Mouse (Mus musculus) cerebellum, postnatal 36 days (tissue): ENCODE results near the gene Cox19.

Experiments used
- DNase-seq, 2 experiments: peaks; one replicate each; pipeline ENCODE4 v3.0.0; 2021 to 2022; ENCODE audit warnings: mixed read lengths in 2 of 2

Gene Cox19

GRCm38 (mm10) chr5:139326986-139327633, 24.1 kb downstream of the Cox19 start:
- DNase-seq = no peak

- peak; percentile 48 to 55 for DNase-seq
These were observed 25.0 kb downstream of the Cox19 start for GRCm38 (mm10) chr5:139326111-139326696.

GRCm38 (mm10) chr5:139325395-139325966, 25.7 kb downstream of the Cox19 start, which contains the start of gene Adap1:
Adap1 (minus strand) TSS chr5:139325622.
- DNase-seq = peak; percentile 68 to 77

GRCm38 (mm10) chr5:139324691-139325394, 26.4 kb downstream of the Cox19 start:
- peak; percentile 75 to 81 for DNase-seq

GRCm38 (mm10) chr5:139324045-139324491, 27.1 kb downstream of the Cox19 start:
- peak; percentile 40 to 55 for DNase-seq

GRCm38 (mm10) chr5:139323260-139323924, 27.8 kb downstream of the Cox19 start:
- peak; percentile 51 to 60 for DNase-seq

GRCm38 (mm10) chr5:139321331-139321730, 29.9 kb downstream of the Cox19 start:
- DNase-seq = no peak

GRCm38 (mm10) chr5:139320424-139320823, 30.8 kb downstream of the Cox19 start:
- DNase-seq = no peak

- DNase-seq = peak in 1 of 2 experiments; percentile 26
These were observed 33.3 kb downstream of the Cox19 start for GRCm38 (mm10) chr5:139317751-139318504.

- no peak for DNase-seq
These were observed 34.1 kb downstream of the Cox19 start for GRCm38 (mm10) chr5:139316982-139317675.

GRCm38 (mm10) chr5:139314941-139315642, 36.1 kb downstream of the Cox19 start:
- no peak for DNase-seq

GRCm38 (mm10) chr5:139313536-139313935, 37.7 kb downstream of the Cox19 start:
- no peak for DNase-seq

- DNase-seq = no peak
These were observed 39.4 kb downstream of the Cox19 start for GRCm38 (mm10) chr5:139311822-139312221.

GRCm38 (mm10) chr5:139310477-139310876, 40.7 kb downstream of the Cox19 start:
- DNase-seq = no peak

- DNase-seq = no peak
These were observed 41.3 kb downstream of the Cox19 start for GRCm38 (mm10) chr5:139309946-139310345.

- DNase-seq = no peak
These were observed 47.6 kb downstream of the Cox19 start for GRCm38 (mm10) chr5:139303646-139304061.

- DNase-seq = no peak
These were observed 49.1 kb downstream of the Cox19 start for GRCm38 (mm10) chr5:139302101-139302500.

- DNase-seq = no peak
These were observed 53.5 kb downstream of the Cox19 start for GRCm38 (mm10) chr5:139297745-139298144.

- no peak for DNase-seq
These were observed 54.1 kb downstream of the Cox19 start for GRCm38 (mm10) chr5:139297092-139297491.

GRCm38 (mm10) chr5:139294089-139294488, 57.1 kb downstream of the Cox19 start:
- DNase-seq = no peak
